Mouse (Mus musculus) layer of hippocampus, postnatal 36 days (tissue): Measurements from ENCODE around the gene Mrpl57. TPM values are rescaled to one million over a fixed set of nuclear protein-coding genes. Genes with fewer than 3 reads are reported as not detected.

Experiments
- DNase-seq, 2 experiments: peaks; one replicate each; pipeline ENCODE4 v3.0.0; 2022
- microRNA-seq, 2 experiments: library from miRNA; unstranded; fragments of <30 nt; microRNA quantifications; one replicate each; pipeline ENCODE4 v1.2.0; 2021
- total RNA-seq, 2 experiments: library from RNA; stranded (reverse); gene quantifications; 2 replicates each; pipeline ENCODE4 v1.2.3; 2021

Gene Mrpl57
- total RNA-seq, 2 experiments from 2014 or later = 72.8 to 75.2 TPM

DNA sequence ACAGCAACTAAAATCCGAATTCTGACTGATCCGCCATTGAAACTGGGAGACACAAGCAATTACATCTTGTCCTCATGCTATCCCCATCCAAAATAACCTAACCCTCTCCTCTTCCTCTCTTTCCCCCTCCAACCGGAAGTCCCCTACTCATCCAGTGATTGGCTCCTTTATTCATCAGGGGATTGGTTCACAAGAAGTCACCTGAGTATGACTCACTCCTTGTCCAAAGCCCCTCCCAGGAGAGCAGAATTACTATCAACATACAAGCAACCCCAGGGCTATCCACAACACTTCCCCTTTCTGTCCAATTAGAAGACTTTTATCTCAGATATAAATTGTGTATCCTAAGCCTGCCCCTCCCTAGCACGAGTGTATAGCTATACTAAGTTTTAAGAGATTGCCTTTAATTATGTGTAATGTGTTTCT, 36.0 kb downstream of the Mrpl57 start:
- no peak for DNase-seq

DNA sequence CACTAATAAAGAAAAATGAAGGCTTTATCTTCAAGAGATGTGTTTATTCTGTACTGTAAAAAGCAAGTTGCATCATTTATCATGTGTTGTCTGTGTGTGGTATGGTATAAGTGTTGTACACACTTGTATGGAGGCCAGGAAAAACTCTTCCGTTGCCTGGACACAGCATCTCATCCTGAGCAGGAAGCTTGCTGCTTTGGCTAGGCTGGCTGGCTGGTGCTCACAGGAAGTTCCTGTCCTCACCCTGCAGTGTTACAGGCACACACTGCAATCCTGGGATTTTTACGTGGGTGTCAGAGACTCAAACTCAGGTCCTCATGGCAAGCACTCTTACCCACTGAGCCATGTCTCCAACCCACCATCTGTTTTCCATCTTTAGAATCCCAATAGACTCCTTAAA, 37.1 kb downstream of the Mrpl57 start:
- no peak for DNase-seq

GRCm38 (mm10) chr14:57865256-57865655, 39.2 kb downstream of the Mrpl57 start:
- no peak for DNase-seq

DNA sequence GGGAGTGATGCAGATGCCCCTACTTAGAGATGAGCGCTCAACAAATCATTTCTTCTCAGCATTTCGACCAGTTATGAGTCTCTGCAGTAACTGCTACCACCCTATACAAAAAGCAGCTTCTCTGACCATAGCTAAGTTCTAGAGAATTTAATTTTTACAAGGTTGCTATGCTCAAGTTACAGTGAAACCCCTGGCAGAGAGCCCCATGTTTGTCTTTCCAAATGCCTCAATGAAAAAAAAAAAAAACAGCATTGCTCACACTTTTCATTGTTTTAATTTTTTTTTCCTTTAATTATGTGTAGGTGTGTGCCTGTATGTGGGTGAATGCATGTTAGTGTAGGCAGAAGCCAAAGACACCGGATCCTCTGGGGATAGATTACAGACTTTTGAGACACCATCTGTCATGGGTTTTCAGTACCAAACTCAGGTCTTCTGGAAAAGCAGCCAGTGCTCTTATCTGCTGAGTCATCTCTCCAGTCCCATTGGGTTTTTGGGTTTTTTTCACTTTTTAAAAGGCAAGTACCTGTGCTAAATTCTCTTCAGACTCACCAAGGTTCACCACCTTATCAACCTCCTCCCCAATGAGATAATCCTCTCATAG, 40.7 kb downstream of the Mrpl57 start:
- no peak for DNase-seq

DNA sequence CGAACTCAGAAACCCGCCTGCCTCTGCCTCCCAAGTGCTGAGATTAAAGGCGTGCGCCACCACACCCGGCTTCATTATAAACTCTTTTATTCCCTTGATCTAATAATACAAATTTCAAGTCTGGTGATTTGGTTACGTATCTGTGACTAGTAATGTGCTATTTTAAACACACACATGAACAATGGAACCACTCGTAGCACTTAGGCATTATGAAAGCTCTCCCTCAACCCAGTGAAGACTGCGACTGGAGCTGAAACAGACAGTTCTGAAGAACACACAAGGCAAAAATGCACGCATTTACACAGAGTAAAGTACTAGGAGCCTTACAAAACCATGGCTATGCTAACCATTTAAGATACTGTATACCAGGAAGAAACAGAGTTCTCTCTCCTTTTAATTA, 51.9 kb downstream of the Mrpl57 start:
- no peak for DNase-seq

Small RNAs within 50 kb of the gene (microRNA-seq; reads per million reads assigned to microRNA genes)
- gene Mir3077 = 0.85 to 0.90 reads per million in 2 experiments

Other genes starting within 250 kb of the Mrpl57 start
- 10 to 100 TPM; 13.4 to 13.9 TPM for gene Xpo4, start 160.8 kb upstream of the Mrpl57 start, total RNA-seq
- 1 to 10 TPM in 1 of 2 experiments, under 1 TPM in 1; 0.43 to 4.5 TPM for gene Gm49361, start 80.1 kb upstream of the Mrpl57 start, total RNA-seq
- 10 to 100 TPM; 45.5 to 46.1 TPM for gene Lats2, start 67.8 kb upstream of the Mrpl57 start, total RNA-seq
- gene Sap18, start 28.1 kb upstream of the Mrpl57 start, total RNA-seq = 10 to 100 TPM; 37.9 to 61.0 TPM
- gene Ska3, start within 50 bp of the Mrpl57 start, total RNA-seq = 1 to 10 TPM in 1 of 2 experiments, under 1 TPM in 1; 0.83 to 1.1 TPM
- 10 to 100 TPM; 41.5 to 41.6 TPM for gene Zdhhc20, start 64.0 kb downstream of the Mrpl57 start, total RNA-seq
- 10 to 100 TPM; 20.3 to 21.1 TPM for gene Micu2, start 173.0 kb downstream of the Mrpl57 start, total RNA-seq
- 10 to 100 TPM; 17.1 to 19.2 TPM for gene Fgf9, start 244.3 kb downstream of the Mrpl57 start, total RNA-seq